Mouse (Mus musculus) liver, postnatal 0 days (tissue): ENCODE measurements at regions not wholly inside any gene's neighbourhood (a gene's known extent, or its start where the extent isn't known, plus 50 kb on each side); places are given as distances from the start of the nearest gene placed in this dataset.

Source experiments
- CTCF ChIP-seq: sonication (generic); IDR thresholded peaks from 2 replicates; pipeline ENCODE4 v1.5.1; 2016; ENCODE audit warnings: antibody characterized with exemption, low read depth
- EP300 ChIP-seq: IDR thresholded peaks from 2 replicates; pipeline ENCODE4 v1.6.1; 2016; ENCODE audit warnings: antibody characterized with exemption, low read depth, mild to moderate bottlenecking

DNA sequence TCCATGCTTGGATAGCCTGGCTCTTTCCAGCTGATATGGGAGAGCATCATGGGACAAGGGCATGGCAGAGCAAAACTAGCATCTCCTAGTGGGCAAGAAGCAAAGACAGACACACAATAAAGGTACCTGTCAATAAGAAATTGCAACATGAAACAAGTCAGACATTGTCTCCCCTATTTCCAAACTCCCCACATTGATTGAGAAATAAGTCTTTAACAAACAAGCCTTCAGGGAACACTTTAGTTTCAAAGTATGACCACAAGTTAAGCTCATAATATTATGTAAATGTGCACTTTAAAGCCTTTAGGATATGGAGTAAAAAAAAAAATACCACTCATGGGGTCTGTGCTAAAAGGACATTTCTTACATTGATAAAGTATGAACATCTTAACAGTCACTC lies 51.5 kb upstream of the Speer4f2 start:
- TF ChIP-seq CTCF: no peak
- no peak for TF ChIP-seq EP300
